Mouse (Mus musculus) layer of hippocampus, adult 2 months (tissue): ENCODE results near the gene Twnk. TPM values are rescaled to one million over a fixed set of nuclear protein-coding genes. Genes with fewer than 3 reads are reported as not detected.

Source experiments
- DNase-seq, 2 experiments: peaks; one replicate each; pipeline ENCODE4 v3.0.0; 2022; ENCODE audit warnings: low spot score in 2 of 2
- H3K27ac ChIP-seq: fragments of 200-600 bp; 2 replicates; pipeline ENCODE4 v1.8.1; 2022
- H3K4me3 ChIP-seq: fragments of 200-600 bp; 2 replicates; pipeline ENCODE4 v1.8.1; 2022; ENCODE audit warnings: mild to moderate bottlenecking
- CTCF ChIP-seq: fragments of 200-600 bp; conservative IDR thresholded peaks from 2 replicates; pipeline ENCODE4 v1.8.1; 2022; ENCODE audit warnings: antibody characterized with exemption, mild to moderate bottlenecking, moderate library complexity
- total RNA-seq, 2 experiments: library from RNA; stranded (reverse); gene quantifications; 2 replicates each; pipeline ENCODE4 v1.2.3; 2021

Gene Twnk
- total RNA-seq, 2 experiments from 2014 or later: 14.7 to 15.3 TPM

GRCm38 (mm10) chr19:45049523-45049922 lies 44.1 kb downstream of the Twnk start:
- DNase-seq: no peak
- peak overlapping the region; percentile 85 for H3K27ac ChIP-seq
- H3K4me3 ChIP-seq: peak overlapping the region; percentile 47
- TF ChIP-seq CTCF: no peak

GRCm38 (mm10) chr19:45053451-45053850 lies 48.0 kb downstream of the Twnk start:
- no peak for DNase-seq
- peak overlapping the region; percentile 48; the same call in 1 of the 2 replicates for H3K27ac ChIP-seq
- TF ChIP-seq CTCF: no peak
- no peak overlapping the region for H3K4me3 ChIP-seq

GRCm38 (mm10) chr19:45054892-45055690 lies 49.6 kb downstream of the Twnk start:
- TF ChIP-seq CTCF: no peak
- DNase-seq: peak in 1 of 2 experiments; percentile 69
- Histone ChIP-seq H3K4me3 (no peak overlapping the region), H3K27ac (peak overlapping the region; percentile 80)

- peak overlapping the region; percentile 64 for H3K27ac ChIP-seq
- peak in 1 of 2 experiments; percentile 47 for DNase-seq
- TF ChIP-seq CTCF: peak; percentile 85
- H3K4me3 ChIP-seq: no peak overlapping the region
These were observed 50.9 kb downstream of the Twnk start for GRCm38 (mm10) chr19:45056364-45056763.

- Histone ChIP-seq H3K27ac (peak overlapping the region; percentile 92), H3K4me3 (no peak overlapping the region; the same call in 1 of the 2 replicates)
- no peak for TF ChIP-seq CTCF
- no peak for DNase-seq
These were observed 51.6 kb downstream of the Twnk start for GRCm38 (mm10) chr19:45056908-45057698.

- Histone ChIP-seq H3K27ac (peak overlapping the region; percentile 92), H3K4me3 (peak overlapping the region; percentile 54)
- no peak for TF ChIP-seq CTCF
- DNase-seq: no peak
These were observed 52.3 kb downstream of the Twnk start for GRCm38 (mm10) chr19:45057724-45058112.

GRCm38 (mm10) chr19:45058113-45058839 lies 52.8 kb downstream of the Twnk start:
- Histone ChIP-seq H3K4me3 (peak overlapping the region; percentile 54), H3K27ac (peak overlapping the region; percentile 92)
- DNase-seq: peak; percentile 91 to 94
- no peak for TF ChIP-seq CTCF

- H3K4me3 ChIP-seq: peak overlapping the region; percentile 54
- peak overlapping the region; percentile 92 for H3K27ac ChIP-seq
- TF ChIP-seq CTCF: no peak
- DNase-seq: no peak
These were observed 53.4 kb downstream of the Twnk start for GRCm38 (mm10) chr19:45058841-45059240.

Other genes with a start within 250 kb of the Twnk start
- gene Pax2, start 249.6 kb upstream of the Twnk start, total RNA-seq: under 1 TPM; 0.25 to 0.31 TPM
- 10 to 100 TPM; 35.6 to 43.9 TPM for gene Slf2, start 74.5 kb upstream of the Twnk start, total RNA-seq
- 10 to 100 TPM; 20.0 to 21.6 TPM for gene Sema4g, start 16.6 kb upstream of the Twnk start, total RNA-seq
- 10 to 100 TPM; 38.6 to 41.1 TPM for gene Mrpl43, start 779 bp downstream of the Twnk start, total RNA-seq
- 10 to 100 TPM; 28.5 to 30.1 TPM for gene Lzts2, start 8.8 kb downstream of the Twnk start, total RNA-seq
- 1 to 10 TPM; 2.1 to 3.3 TPM for gene Pdzd7, start 40.1 kb downstream of the Twnk start, total RNA-seq
- 10 to 100 TPM; 87.3 to 99.8 TPM for gene Sfxn3, start 41.8 kb downstream of the Twnk start, total RNA-seq
- gene Kazald1, start 69.6 kb downstream of the Twnk start, total RNA-seq: 1 to 10 TPM; 1.4 to 1.9 TPM
- not detected for gene Tlx1, start 145.0 kb downstream of the Twnk start, total RNA-seq
- not detected for gene Lbx1, start 230.1 kb downstream of the Twnk start, total RNA-seq